Mouse (Mus musculus) heart, embryonic 16.5 days (tissue): Measurements from ENCODE around the gene Myo5a. TPM values are rescaled to one million over a fixed set of nuclear protein-coding genes. Genes with fewer than 3 reads are reported as not detected.

Experiments used
- ATAC-seq: fragments of 200-750 bp; cut with Nextera tagmentation; replicated peaks from 2 replicates; pipeline ENCODE4 v1.8.0; 2017; ENCODE audit warnings: moderate number of reproducible peaks; ENCODE audit not compliant: insufficient read depth, low FRiP score; ENCODE audit errors: extremely low read depth
- H3K27ac ChIP-seq: fragments of 300-500 bp; sonication (generic); 2 replicates; pipeline ENCODE4 v1.5.1; 2014; ENCODE audit warnings: mild to moderate bottlenecking, low read length, control low read depth, moderate library complexity
- H3K27me3 ChIP-seq: fragments of 300-500 bp; sonication (generic); 2 replicates; pipeline ENCODE4 v1.6.1; 2014; ENCODE audit warnings: low read length, mixed read lengths; ENCODE audit not compliant: control insufficient read depth, insufficient read depth
- H3K36me3 ChIP-seq: fragments of 300-500 bp; sonication (generic); 2 replicates; pipeline ENCODE4 v1.6.1; 2014; ENCODE audit not compliant: control insufficient read depth, insufficient read depth
- H3K4me1 ChIP-seq: fragments of 300-500 bp; sonication (generic); 2 replicates; pipeline ENCODE4 v1.6.1; 2014; ENCODE audit warnings: low read length, mixed read lengths; ENCODE audit not compliant: control insufficient read depth, insufficient read depth
- H3K4me2 ChIP-seq: fragments of 300-500 bp; sonication (generic); 2 replicates; pipeline ENCODE4 v1.6.1; 2014; ENCODE audit warnings: low read depth, mild to moderate bottlenecking, control low read depth, low read length
- H3K4me3 ChIP-seq: fragments of 300-500 bp; sonication (generic); 2 replicates; pipeline ENCODE4 v1.5.1; 2014; ENCODE audit warnings: mild to moderate bottlenecking, control low read depth, low read length
- H3K9ac ChIP-seq: fragments of 300-500 bp; sonication (generic); 2 replicates; pipeline ENCODE4 v1.6.1; 2014; ENCODE audit warnings: low read length, control low read depth
- H3K9me3 ChIP-seq: fragments of 300-500 bp; sonication (generic); replicated peaks from 2 replicates; pipeline ENCODE4 v1.6.1; 2016; ENCODE audit warnings: low read length; ENCODE audit not compliant: control insufficient read depth
- WGBS: fragments of 180-500 bp; shearing (Covaris S2); extraction: QIAGEN DNeasy Blood & Tissue Kit; methylation state at CpG from one replicate; pipeline ENCODE4 v1.1.7; 2014; 5-methylcytosine and 5-hydroxymethylcytosine counted together
- polyA plus RNA-seq: library from polyadenylated mRNA; unstranded; fragments of >200 nt; fragmentation: Nextera tagmentation; extraction: Ambion mirVana; gene quantifications from 2 replicates; pipeline ENCODE4 v1.2.1, GENCODE M21; 2015

Gene Myo5a
- polyA plus RNA-seq, 1 experiment from 2014 or later, result 6.9 TPM

DNA sequence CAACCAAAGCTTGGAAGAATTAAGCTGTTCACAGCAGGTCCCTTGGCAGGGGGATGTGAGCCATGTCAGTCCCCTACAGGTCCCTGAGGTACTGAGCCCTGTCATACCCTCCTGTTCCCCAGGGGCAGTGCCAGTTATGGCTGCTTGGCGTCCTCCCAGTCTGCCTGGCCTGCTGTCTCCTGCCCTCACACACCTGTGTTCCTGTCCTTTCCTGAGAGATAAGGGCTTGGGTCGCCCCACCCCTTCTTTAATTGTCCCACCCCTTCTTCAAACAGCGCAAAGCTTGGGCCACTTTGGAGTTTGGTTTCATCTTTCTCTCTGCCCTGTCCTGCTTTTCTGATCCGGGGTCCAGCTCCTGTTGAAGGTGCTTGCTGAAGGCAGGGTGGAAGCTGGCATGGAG, 188.0 kb downstream of the Myo5a start:
- Histone ChIP-seq H3K36me3 (peaks cover 3% of the 10 kb centered on the region; the same call in 1 of the 2 replicates), H3K9me3 (0 out of 2 replicates have a peak, but pooled peaks cover 2% of the 10 kb centered on the region), H3K4me1 (peaks cover 10% of the 10 kb centered on the region), H3K4me3 (no peak overlapping the region), H3K4me2 (no peak overlapping the region), H3K27ac (no peak overlapping the region), H3K9ac (no peak overlapping the region), H3K27me3 (no peaks in the 10 kb centered on the region)
- no peak for ATAC-seq
- 58% methylated on average over 4 of the region's 4 CpGs for WGBS

DNA sequence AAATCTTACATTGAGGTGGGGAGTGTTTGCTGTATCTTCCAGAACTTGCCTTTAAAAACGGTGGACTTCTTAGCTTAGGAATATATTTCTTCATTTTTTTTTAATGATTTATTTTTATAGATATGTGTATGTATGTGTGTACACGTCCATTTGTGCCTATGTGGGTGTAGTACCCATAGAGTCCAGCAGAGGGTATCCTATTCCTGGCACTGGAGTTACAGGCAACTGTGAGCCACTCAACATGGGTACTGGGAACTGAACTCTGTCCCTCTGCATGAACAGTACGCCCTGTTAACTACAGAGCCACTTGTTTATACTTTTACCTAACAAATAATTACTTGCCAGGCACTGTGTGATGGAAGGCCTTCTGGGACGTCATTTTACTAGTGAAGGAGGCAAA, 188.8 kb downstream of the Myo5a start:
- H3K4me1 ChIP-seq, result peaks cover 2% of the 10 kb centered on the region
- peaks cover 3% of the 10 kb centered on the region; the same call in 1 of the 2 replicates for H3K36me3 ChIP-seq
- no peak overlapping the region for H3K4me3 ChIP-seq
- 89% methylated on average over 4 of the region's 4 CpGs for WGBS
- H3K4me2 ChIP-seq, result no peak overlapping the region
- no peak overlapping the region for H3K9ac ChIP-seq
- H3K9me3 ChIP-seq, result 0 out of 2 replicates have a peak, but pooled peaks cover 2% of the 10 kb centered on the region
- no peaks in the 10 kb centered on the region for H3K27me3 ChIP-seq
- no peak for ATAC-seq
- H3K27ac ChIP-seq, result no peak overlapping the region

DNA sequence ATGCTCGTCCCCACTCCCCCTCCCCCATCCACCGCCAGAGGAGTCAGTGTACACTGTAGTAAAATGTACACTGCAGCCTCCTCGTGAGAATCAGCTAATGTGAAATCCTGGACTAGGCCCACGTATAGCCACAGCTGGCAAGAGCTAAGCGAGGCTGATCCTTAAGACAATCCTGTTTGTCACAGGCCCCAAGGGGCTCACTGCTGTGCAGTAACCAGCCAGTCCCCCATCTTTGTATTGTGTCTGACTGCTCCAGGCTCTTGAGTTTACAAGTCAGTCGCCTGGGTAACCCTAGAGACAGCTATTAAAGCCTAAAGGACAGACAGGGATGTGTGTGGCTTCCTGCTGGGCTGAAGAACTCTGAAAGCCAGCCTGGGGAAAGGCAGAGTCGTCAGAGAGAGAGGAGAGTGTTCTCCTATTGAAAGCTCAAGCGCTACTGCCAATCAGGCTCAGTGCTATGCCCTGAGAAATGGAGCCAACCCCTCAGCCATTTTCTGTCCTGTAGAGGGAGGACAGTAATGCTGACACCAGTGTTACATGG, 190.6 kb downstream of the Myo5a start:
- no peak overlapping the region for H3K4me2 ChIP-seq
- no peak overlapping the region for H3K9ac ChIP-seq
- H3K36me3 ChIP-seq, result peaks cover 3% of the 10 kb centered on the region; the same call in 1 of the 2 replicates
- no peaks in the 10 kb centered on the region for H3K4me1 ChIP-seq
- H3K27me3 ChIP-seq, result no peaks in the 10 kb centered on the region
- no peak overlapping the region for H3K27ac ChIP-seq
- H3K9me3 ChIP-seq, result 0 out of 2 replicates have a peak, but pooled peaks cover 2% of the 10 kb centered on the region
- 36% methylated on average over 8 of the region's 8 CpGs for WGBS
- no peak for ATAC-seq
- no peak overlapping the region for H3K4me3 ChIP-seq

DNA sequence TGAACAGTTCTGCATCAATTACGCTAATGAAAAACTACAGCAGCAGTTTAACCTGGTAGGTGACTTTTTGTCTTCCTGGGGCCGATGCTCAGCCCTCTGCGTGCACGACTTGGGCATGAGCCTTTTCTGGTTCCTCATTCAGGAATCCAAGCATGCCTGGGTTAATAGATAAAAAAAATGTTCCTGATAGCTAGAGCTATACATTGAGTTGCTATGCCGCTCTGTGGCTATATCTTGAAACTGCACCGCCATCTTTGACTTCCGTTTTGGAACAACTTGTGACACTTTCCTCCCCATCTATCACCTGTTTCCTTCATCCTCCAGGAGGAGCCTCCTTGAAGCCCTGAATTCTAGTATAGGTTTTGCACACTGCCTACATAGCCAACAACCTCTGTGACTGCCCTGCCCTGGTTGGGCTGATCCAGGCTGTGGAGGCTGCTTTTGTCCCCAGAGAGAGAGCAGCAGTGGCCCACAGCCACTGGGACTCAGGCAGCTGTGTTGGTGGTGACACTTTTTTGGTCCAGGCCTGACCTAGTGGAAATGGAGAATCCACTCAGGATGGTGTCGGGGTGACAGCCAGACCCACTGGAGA, 191.5 kb downstream of the Myo5a start:
- Histone ChIP-seq H3K4me2 (no peak overlapping the region), H3K27me3 (no peaks in the 10 kb centered on the region), H3K4me1 (no peaks in the 10 kb centered on the region), H3K9ac (no peak overlapping the region), H3K4me3 (no peak overlapping the region), H3K36me3 (peaks cover 3% of the 10 kb centered on the region; the same call in 1 of the 2 replicates), H3K9me3 (0 out of 2 replicates have a peak, but pooled peaks cover 2% of the 10 kb centered on the region), H3K27ac (no peak overlapping the region)
- no peak for ATAC-seq
- 59% methylated on average over 8 of the region's 8 CpGs for WGBS

DNA sequence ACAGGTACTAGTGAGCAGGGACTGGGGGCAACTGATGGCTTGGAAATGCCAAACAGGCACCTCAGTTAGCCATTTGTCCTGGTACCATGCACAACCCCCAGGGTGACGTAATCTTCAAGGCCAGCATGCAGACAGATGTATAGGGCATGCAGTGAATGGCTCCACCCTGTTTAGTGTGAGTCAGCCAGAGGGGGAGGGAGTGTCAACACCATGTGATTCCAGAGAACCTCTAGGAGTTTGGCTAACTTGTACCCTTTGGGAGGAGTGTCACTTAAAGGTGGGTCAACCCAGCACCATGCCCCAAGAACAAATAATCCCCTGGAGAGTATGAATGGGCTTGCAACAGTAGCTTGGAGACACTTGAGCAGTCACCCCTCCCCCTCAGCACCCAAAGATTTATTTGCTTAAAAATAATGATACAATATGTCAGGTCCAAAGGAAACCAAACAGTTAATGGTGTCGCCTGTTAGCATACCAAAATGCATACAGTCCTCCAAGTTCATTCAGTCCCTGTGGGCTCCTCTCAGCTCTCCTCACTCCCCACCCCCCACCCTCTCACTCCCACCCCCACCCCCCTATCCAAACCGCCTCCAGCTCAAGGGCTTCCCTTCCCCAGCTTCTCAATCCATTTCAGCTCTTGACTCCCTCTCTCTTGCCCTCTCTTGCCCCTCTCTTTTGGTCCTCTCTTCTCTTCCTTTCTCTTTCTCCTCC, 193.3 kb downstream of the Myo5a start:
- no peak overlapping the region for H3K4me2 ChIP-seq
- H3K27ac ChIP-seq, result no peak overlapping the region
- no peaks in the 10 kb centered on the region for H3K4me1 ChIP-seq
- WGBS, result 32% methylated on average over 3 of the region's 3 CpGs
- H3K9me3 ChIP-seq, result 0 out of 2 replicates have a peak, but pooled peaks cover 2% of the 10 kb centered on the region
- no peak overlapping the region for H3K9ac ChIP-seq
- no peak for ATAC-seq
- no peaks in the 10 kb centered on the region for H3K27me3 ChIP-seq
- H3K36me3 ChIP-seq, result peaks cover 3% of the 10 kb centered on the region; the same call in 1 of the 2 replicates
- no peak overlapping the region for H3K4me3 ChIP-seq

DNA sequence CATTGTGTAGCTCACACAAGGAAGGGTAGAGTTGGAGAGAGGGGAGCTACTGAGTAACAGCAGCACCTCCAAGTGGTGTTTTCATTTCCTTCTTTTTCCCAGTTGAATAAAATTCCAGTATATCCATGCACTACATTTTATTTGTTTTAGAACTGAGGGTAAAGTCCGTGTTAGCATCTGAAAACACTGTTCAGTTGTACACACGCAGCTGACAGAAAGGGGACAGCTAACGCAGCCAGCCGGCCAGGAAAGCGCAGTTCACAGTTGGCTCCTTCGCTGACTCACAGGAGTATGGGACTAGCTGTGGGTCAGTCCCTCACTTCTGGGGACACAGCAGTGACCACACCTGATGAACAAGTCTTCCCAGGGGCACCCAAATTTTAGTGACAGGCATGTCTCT, 196.3 kb downstream of the Myo5a start:
- WGBS, result 76% methylated on average over 6 of the region's 6 CpGs
- no peak overlapping the region for H3K9ac ChIP-seq
- no peak overlapping the region for H3K4me3 ChIP-seq
- H3K9me3 ChIP-seq, result no peaks in the 10 kb centered on the region
- no peaks in the 10 kb centered on the region for H3K27me3 ChIP-seq
- no peak for ATAC-seq
- no peaks in the 10 kb centered on the region for H3K4me1 ChIP-seq
- H3K36me3 ChIP-seq, result no peaks in the 10 kb centered on the region
- no peak overlapping the region for H3K27ac ChIP-seq
- H3K4me2 ChIP-seq, result no peak overlapping the region

DNA sequence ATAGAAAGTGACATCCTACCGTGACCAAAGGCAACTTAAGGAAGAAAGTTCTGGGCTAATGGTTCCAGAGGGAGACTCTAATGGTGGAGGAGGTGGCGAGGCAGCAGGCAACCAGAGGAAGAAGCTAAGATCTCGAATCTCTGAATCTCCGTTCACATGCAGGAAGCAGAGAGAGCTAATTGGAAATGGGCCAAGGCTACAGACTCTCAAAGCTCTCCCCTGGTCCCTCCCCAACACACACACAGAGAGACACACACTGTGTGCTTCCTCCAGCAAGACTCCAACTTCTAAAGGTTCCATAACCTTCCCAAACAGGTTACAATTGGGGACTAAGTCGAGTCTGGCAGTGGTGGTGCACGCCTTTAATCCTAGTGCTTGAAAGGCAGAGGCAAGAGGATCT, 199.6 kb downstream of the Myo5a start:
- no peaks in the 10 kb centered on the region for H3K9me3 ChIP-seq
- H3K4me1 ChIP-seq, result no peaks in the 10 kb centered on the region
- no peak overlapping the region for H3K4me2 ChIP-seq
- no peak overlapping the region for H3K27ac ChIP-seq
- H3K27me3 ChIP-seq, result no peaks in the 10 kb centered on the region
- no peak overlapping the region for H3K9ac ChIP-seq
- ATAC-seq, result no peak
- H3K36me3 ChIP-seq, result no peaks in the 10 kb centered on the region
- H3K4me3 ChIP-seq, result no peak overlapping the region
- WGBS, result 59% methylated on average over 6 of the region's 6 CpGs

DNA sequence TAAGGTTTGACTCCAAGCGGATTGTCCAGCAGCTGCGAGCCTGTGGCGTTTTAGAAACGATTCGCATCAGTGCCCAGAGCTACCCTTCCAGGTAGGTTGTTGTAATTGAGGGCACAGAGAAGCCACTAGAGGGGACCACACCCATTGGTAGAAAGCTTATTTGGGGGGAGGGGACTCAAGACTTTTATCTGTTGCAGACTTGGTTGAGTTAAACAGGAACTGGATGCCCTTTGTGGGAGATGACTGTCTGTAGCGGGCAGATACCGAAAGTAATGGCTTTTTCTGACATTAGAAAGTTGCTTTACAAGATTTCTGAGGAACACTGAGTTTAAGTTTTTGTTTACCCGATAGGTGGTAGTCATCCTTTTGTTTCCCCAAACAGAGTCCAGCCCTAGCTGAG, 200.7 kb downstream of the Myo5a start:
- H3K4me1 ChIP-seq, result no peaks in the 10 kb centered on the region
- no peaks in the 10 kb centered on the region for H3K27me3 ChIP-seq
- no peak overlapping the region for H3K4me3 ChIP-seq
- no peak overlapping the region for H3K27ac ChIP-seq
- WGBS, result 87% methylated on average over 8 of the region's 8 CpGs
- no peaks in the 10 kb centered on the region for H3K9me3 ChIP-seq
- H3K36me3 ChIP-seq, result no peaks in the 10 kb centered on the region
- no peak overlapping the region for H3K9ac ChIP-seq
- no peak for ATAC-seq
- H3K4me2 ChIP-seq, result no peak overlapping the region
